Mouse (Mus musculus) left cerebral cortex, adult 11 months (tissue): ENCODE results near the gene Slc26a10.

ENCODE experiments used
- DNase-seq: peaks from one replicate; pipeline ENCODE4 v3.0.0; 2022; ENCODE audit warnings: low spot score

The Slc26a10 gene

GRCm38 (mm10) chr10:127132469-127132868, 48.0 kb downstream of the Slc26a10 start:
- DNase-seq: no peak

GRCm38 (mm10) chr10:127129431-127129830, 51.0 kb downstream of the Slc26a10 start:
- no peak for DNase-seq

- no peak for DNase-seq
Measured at GRCm38 (mm10) chr10:127127711-127128279, 52.6 kb downstream of the Slc26a10 start.

DNA sequence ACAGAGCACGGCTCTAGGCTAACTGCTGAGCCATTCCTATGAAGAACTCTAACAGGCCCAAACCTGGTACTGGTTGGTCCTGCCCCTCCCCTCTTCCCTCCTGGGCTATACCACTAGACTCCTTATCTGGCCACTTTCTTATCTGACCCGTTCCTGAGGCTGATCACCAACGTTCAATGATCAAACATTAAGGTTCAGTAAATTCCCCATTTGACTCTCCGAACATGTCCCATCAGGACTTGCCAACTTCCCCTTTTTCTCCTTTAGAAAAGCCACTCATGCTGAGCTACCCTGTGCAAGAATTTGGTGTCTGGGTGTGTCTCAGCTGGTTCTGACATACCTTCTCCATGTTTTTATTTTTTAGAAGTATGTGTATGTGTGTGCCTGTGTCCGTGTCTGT, 53.9 kb downstream of the Slc26a10 start:
- no peak for DNase-seq

DNA sequence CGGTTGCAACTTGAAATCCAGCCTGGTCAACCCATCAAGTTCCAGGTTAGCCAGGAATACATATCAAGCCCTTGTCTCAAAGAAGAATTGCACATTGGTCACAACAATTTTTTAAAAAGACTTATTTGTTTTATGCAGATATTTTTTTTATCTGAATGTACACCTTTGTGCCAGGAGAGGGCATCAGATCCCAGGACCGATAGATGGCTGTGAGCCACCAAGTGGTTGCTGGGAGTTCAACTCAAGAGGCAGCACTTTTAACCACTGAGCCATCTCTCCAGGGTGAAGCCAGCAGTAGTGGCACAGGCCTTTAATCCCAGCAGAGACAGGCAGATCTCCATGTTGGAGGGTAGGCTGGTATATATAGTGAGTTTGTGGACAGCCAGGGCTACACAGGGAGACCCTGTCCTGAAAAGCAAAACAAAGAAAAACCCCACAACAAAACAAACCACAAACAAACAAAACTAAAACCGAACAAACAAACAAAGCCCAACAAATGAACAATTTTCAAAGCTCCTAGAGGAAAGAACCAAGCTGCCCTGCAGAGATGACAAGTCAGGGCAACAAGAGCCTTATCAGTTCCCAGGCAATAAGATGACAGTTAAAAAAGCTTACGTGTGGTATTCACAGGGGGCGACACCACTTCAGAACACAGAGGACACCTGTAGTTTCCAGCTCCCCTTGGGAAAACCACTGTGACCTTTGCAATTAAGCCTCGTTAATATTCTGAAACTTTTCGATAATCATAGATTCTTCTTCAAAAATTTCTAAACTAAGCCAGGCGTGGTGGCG, 55.0 kb downstream of the Slc26a10 start:
- no peak for DNase-seq

GRCm38 (mm10) chr10:127123436-127123805, 57.0 kb downstream of the Slc26a10 start:
- DNase-seq: peak; percentile 68

DNA sequence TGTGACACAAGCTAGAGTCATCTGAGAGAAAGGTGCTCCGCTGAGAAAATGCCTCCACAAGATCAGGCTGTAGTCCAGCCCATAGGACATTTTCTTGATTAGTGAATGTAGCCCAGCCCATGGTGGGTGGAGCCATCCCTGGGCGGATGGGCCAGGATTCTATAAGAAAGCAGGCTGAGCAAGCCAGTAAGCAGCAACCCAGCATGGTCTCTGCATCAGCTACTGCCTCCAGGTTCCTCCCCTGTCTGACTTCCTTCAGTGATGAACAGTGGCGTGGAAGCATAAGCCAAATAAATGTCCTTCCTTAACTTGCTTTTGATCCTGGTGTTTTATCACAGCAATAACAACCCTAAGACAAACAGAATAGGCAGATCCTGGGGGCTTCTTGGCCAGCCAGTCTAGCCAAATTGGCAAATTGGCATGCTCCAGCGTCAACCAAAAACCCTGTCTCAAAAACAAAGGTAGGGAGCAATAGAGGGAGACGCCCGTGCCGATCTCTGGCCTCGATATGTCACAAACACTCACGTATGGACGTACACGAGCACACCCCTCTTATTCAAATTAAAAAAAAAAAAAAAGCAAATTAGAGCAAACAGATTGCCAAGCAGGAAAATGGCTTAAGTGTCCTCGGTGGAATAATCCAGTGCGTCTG, 57.5 kb downstream of the Slc26a10 start:
- peak; percentile 43 for DNase-seq

GRCm38 (mm10) chr10:127122018-127122417, 58.4 kb downstream of the Slc26a10 start:
- no peak for DNase-seq
